8 mouse cellular contexts compared by ENCODE assay signal in the genomic region with DNA sequence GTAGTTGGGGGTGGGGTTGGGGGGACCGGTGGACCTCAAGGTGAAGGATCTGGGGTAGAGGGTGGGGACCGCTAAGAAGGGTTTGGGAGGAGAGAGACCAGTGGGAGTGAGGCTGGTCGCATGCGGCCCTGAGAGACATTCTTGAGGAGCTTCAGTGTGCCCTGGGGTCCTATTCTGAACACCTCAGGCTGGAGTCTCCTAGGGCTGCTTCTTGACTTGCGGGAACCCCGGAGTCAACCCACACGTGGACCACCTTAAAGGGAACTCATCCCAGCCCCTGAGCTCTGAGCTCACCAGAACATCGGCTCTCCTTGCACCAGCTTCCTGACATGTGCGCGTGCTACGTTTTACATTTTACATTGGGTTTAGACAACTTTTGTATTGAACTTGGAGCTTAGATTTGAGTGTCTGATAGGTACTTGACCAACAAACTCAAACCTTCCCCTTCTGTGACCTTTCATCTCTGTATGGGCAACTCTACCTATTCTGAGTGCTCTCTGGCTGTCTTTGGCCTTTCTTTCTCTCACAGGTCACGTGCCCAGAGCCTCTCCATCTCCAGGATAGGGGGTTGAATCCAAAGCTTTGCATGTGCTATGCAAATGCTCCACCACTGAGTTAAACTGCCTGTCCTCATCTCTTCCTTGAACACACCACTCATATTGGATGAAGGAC. TPM values are rescaled to one million over a fixed set of nuclear protein-coding genes. Genes with fewer than 3 reads are reported as not detected.
DNase-seq lines count a peak whose midpoint lies in the region; ATAC-seq and TF ChIP-seq lines count a peak whose summit lies in the region.

No protein-coding gene starts in this region.

- peak; percentile 47 for ATAC-seq in frontal cortex, adult (ENCODE audit: low TSS enrichment)
- ATAC-seq in limb, embryonic 15.5 days (ENCODE audit: insufficient number of reproducible peaks, low FRiP score, low TSS enrichment, low read depth) = no peak; the same call in 1 of the 2 replicates
- peak; percentile 58; the same call in 1 of the 2 replicates for ATAC-seq in stomach, postnatal 0 days (ENCODE audit: low FRiP score, low TSS enrichment)

- WGBS in thymus, adult 2 months = 14% methylated on average over 12 of the region's 12 CpGs
- WGBS in limb, embryonic 15.5 days = 33% methylated on average over 12 of the region's 12 CpGs
- WGBS in stomach, postnatal 0 days = 30% methylated on average over 12 of the region's 12 CpGs

- H3K4me1 ChIP-seq in thymus, adult 2 months (replicated peaks; ENCODE audit: control insufficient read depth, insufficient read depth, low read length) = peaks cover 9% of the 10 kb centered on the region
- H3K4me1 ChIP-seq in limb, embryonic 15.5 days = peaks cover 15% of the 10 kb centered on the region
- H3K4me1 ChIP-seq in stomach, postnatal 0 days (replicated peaks; ENCODE audit: control insufficient read depth, insufficient read depth) = no peaks in the 10 kb centered on the region

- TF ChIP-seq EP300 in stomach, postnatal 0 days (optimal IDR thresholded peaks at IDR 0.05) = no peak

- no peaks in the 10 kb centered on the region for H3K9me3 ChIP-seq in limb, embryonic 15.5 days
- H3K9me3 ChIP-seq in stomach, postnatal 0 days (ENCODE audit: control insufficient read depth, low read length) = no peaks in the 10 kb centered on the region

- no peak for TF ChIP-seq POLR2A in thymus, adult 2 months (IDR thresholded peaks at IDR 0.05; ENCODE audit: control insufficient read depth, extremely low read depth, insufficient read depth, low read length, poor library complexity)

- H3K27ac ChIP-seq in thymus, adult 2 months (ENCODE audit: control insufficient read depth, insufficient read depth, low read length) = no peak overlapping the region
- peak overlapping the region; percentile 96 for H3K27ac ChIP-seq in limb, embryonic 15.5 days
- H3K27ac ChIP-seq in stomach, postnatal 0 days (replicated peaks) = peak overlapping the region; percentile 94

- peak overlapping the region; percentile 55 for H3K9ac ChIP-seq in limb, embryonic 15.5 days
- H3K9ac ChIP-seq in stomach, postnatal 0 days (ENCODE audit: low read length) = peak overlapping the region; percentile 82

- no peaks in the 10 kb centered on the region for H3K36me3 ChIP-seq in thymus, adult 2 months (ENCODE audit: control insufficient read depth, insufficient read depth, low read length)
- peaks cover 9% of the 10 kb centered on the region for H3K36me3 ChIP-seq in limb, embryonic 15.5 days
- H3K36me3 ChIP-seq in stomach, postnatal 0 days (ENCODE audit: control insufficient read depth, insufficient read depth, low read length) = no peaks in the 10 kb centered on the region; the same call in 1 of the 2 replicates

- peak overlapping the region; percentile 72 for H3K4me3 ChIP-seq in thymus, adult 2 months (ENCODE audit: control insufficient read depth, insufficient read depth, low read length)
- peak overlapping the region; percentile 86 for H3K4me3 ChIP-seq in limb, embryonic 15.5 days
- peak overlapping the region; percentile 67 for H3K4me3 ChIP-seq in stomach, postnatal 0 days (ENCODE audit: low read depth, low read length)

- TF ChIP-seq CTCF in thymus, adult 2 months (IDR thresholded peaks at IDR 0.05; ENCODE audit: borderline replicate concordance, control insufficient read depth, extremely low read depth, insufficient read depth, low read length, poor library complexity) = no peak
- TF ChIP-seq CTCF in stomach, postnatal 0 days (IDR thresholded peaks at IDR 0.05; ENCODE audit: low read depth) = no peak

- DNase-seq in frontal cortex, postnatal 36 days (ENCODE audit: low spot score in 2 of 2) = no peak
- no peak for DNase-seq in thymus, adult 2 months
- no peak for DNase-seq in thymus, postnatal 10 days (ENCODE audit: low spot score in 2 of 2)
- DNase-seq in stomach, postnatal 0 days (ENCODE audit: low spot score) = no peak
- no peak for DNase-seq in frontal cortex, postnatal 14 days (ENCODE audit: low spot score in 2 of 2)
- no peak for DNase-seq in cerebellum, adult 11 months

- H3K4me2 ChIP-seq in limb, embryonic 15.5 days = peak overlapping the region; percentile 80
- H3K4me2 ChIP-seq in stomach, postnatal 0 days (replicated peaks; ENCODE audit: low read depth) = peak overlapping the region; percentile 75

- H3K27me3 ChIP-seq in thymus, adult 2 months (ENCODE audit: control insufficient read depth, insufficient read depth, low read length) = no peaks in the 10 kb centered on the region
- no peaks in the 10 kb centered on the region for H3K27me3 ChIP-seq in limb, embryonic 15.5 days
- no peaks in the 10 kb centered on the region for H3K27me3 ChIP-seq in stomach, postnatal 0 days (ENCODE audit: control insufficient read depth, insufficient read depth, low read length)

RNA-seq across cellular contexts. Expression of gene Psmg4, which starts 0.7 kb away (rescaled TPM):
- polyA plus RNA-seq in thymus, adult 2 months (2012; rRNA removed) = 257 and 275 TPM in 2 replicates
- 62.6 and 65.5 TPM in 2 replicates for polyA plus RNA-seq in limb, embryonic 15.5 days (2015; fragmentation: Nextera tagmentation; extraction: Ambion mirVana)
- polyA plus RNA-seq in stomach, postnatal 0 days (2015; fragmentation: Nextera tagmentation; extraction: Ambion mirVana) = 60.9 and 71.1 TPM in 2 replicates

RNA-seq across cellular contexts. Expression of gene Tubb2b, which starts 33.2 kb away (rescaled TPM):
- 217 and 264 TPM in 2 replicates for polyA plus RNA-seq in thymus, adult 2 months (2012; rRNA removed)
- 33.5 and 34.5 TPM in 2 replicates for polyA plus RNA-seq in limb, embryonic 15.5 days (2015; fragmentation: Nextera tagmentation; extraction: Ambion mirVana)
- polyA plus RNA-seq in stomach, postnatal 0 days (2015; fragmentation: Nextera tagmentation; extraction: Ambion mirVana) = 13.4 and 14.6 TPM in 2 replicates
